Mouse (Mus musculus): Measurements from ENCODE around the gene Safb. TPM values are rescaled to one million over a fixed set of nuclear protein-coding genes. Genes with fewer than 3 reads are reported as not detected.
A peak's percentile ranks its signal among the peaks of the same experiment; 100 is the strongest.

Gene Safb
- total RNA-seq, 2 experiments from 2014 or later: 69.1 to 77.2 TPM

DNA sequence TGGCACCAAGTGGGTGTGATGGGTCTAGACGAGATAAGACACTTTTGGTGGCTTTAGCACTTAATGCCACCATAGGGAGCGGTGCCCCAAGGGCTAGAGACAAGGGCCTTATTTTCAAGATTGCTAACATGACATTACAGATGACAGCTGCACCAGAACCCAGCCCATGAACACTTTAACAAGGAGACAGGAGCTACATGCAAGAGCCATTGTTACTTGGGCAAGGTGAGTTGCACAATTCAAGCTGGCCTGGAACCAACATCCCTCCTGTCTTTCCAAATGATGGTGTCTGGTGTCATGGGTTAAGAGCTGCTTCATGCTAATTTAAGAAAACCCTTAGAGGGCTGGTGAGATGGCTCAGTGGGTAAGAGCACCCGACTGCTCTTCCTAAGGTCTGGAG lies 25.2 kb upstream of the Safb start:
- ATAC-seq (replicated peaks; ENCODE audit: poor library complexity, severe bottlenecking): peak; percentile 33; the same call in 1 of the 2 replicates

DNA sequence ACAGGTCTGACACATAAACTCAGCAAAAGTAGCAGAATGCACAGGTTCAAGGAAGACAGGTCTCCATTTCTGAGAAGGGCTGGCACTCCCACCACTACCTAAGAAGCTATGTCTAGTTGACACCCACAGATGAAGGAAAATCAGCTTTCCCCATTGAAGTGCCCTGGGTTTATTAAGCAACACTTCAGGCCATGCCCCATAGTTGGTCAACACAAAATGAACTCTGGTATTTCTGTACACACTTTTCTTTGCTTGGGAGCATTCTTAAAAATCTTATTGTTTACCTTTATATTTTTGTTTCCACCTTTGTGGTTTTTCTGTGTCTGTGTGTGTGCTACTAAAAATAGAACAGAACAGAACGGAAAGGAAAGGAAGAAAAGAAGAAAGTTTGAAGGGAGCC lies 24.5 kb upstream of the Safb start:
- ATAC-seq (replicated peaks; ENCODE audit: poor library complexity, severe bottlenecking): no peak

DNA sequence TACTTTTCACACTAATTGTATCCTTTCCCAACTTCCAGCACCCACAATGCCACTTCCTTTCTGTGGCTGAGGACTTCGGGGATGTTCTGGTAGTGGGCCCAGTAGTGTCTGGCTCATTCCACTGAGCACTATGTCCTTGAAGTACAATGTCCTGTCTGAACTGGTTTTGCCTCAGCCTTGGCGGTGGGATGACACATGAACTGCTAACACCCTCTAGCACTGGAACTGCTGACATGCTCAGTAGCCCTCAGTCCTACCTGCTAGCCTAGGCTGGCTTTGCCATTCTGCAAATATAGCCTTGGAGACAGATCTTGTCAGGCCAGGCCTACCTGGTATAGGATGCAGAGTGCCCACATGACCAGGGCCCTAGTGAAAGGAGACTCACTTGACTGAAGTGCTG lies 22.8 kb upstream of the Safb start:
- ATAC-seq (replicated peaks; ENCODE audit: poor library complexity, severe bottlenecking): no peak

DNA sequence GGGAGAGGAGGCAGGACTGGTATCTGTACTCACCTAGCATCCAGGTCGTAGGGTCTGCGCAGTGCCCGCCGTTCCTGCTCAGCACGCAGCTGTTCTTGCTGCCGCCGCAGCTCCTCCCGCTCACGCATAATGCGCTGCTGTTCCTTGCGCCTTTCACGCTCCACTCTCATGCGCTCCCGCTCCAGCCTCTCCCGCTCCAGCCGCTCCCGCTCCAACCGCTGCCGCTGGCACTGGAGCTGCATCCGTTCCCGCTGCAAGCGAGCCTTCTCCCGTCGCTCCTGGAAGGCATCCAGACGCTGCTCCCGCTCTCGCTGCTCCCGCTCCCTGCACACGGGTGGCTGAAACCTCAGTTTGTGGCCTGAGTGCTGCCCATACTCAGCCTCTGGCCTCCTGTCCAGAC lies 18.3 kb upstream of the Safb start:
- no peak for ATAC-seq (replicated peaks; ENCODE audit: poor library complexity, severe bottlenecking)

DNA sequence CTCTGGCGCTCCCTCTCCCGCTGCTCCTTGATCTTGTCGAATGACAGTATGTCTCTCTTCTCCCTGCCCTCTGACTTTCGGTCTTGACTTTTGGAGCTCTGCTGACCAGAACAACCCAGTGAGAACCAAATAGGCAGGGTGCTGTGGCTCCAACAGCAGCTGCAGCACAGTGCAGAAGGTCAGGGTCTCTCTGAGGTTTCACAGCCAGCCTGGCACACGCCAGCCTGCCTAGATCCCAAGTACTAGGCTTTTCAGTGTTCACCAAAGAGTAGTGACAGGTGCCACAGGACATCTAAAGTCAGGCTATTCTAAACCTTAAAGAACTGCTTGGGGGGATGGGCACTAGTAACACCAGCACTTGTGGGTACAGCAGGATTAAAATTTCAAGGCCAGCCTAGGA lies 17.7 kb upstream of the Safb start:
- no peak for ATAC-seq (replicated peaks; ENCODE audit: poor library complexity, severe bottlenecking)

DNA sequence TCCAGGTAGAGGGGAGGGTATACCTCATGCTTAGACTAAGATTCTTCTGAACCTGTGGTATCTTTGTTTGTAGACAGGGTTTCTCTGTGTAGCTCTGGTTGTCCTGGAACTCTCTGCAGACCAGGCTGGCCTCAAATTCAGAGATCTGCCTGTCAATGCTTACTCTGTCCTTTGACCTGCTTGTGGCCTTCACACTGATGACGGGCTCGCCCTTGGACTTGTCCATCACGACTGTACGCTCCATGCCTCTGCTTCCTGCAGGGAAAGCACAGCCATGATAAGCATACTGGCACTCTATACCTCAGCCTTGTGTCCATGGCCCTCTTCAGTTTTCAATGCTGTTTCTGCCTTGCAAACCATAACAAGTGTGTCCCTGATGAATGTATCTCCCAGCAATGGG lies 17.3 kb upstream of the Safb start:
- no peak for ATAC-seq (replicated peaks; ENCODE audit: poor library complexity, severe bottlenecking)

DNA sequence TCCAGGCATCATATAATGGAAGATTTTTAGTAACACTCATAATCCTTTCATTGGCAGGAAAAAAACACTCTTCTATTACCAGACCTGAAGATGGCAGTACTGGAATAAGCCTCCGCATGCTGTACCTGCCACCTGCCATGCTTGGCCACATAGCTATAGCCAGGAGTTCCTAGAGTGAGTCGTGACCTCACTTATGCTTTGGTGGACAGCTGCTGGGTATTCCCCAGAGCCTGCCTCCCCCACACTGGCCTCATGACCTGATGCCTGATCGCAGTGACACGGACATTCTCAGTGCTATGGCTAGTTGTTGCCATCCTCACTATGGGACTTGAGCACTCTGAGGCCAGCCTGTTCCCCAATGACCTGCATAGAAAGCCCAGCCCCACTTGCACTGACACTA lies 14.3 kb upstream of the Safb start:
- no peak for ATAC-seq (replicated peaks; ENCODE audit: poor library complexity, severe bottlenecking)

DNA sequence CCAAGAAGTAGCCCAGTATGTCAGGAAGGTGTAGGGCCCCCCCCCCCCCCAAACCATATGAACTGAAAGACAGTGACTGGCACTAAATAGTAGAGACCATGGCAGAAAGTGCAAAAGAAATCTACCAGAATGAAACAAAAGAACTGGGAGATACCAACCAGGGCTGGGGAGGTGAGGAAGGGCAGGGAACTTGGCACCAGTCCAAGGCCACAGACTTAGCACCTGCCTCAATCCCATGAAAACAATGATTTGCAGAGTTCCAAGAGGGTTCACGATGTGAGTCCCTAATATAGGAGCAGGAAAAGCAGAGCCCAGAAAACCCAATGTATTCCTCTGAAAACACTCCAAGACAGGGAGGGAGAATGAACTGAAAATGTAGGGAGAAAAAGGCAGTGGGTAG lies 12.5 kb upstream of the Safb start:
- no peak for ATAC-seq (replicated peaks; ENCODE audit: poor library complexity, severe bottlenecking)

DNA sequence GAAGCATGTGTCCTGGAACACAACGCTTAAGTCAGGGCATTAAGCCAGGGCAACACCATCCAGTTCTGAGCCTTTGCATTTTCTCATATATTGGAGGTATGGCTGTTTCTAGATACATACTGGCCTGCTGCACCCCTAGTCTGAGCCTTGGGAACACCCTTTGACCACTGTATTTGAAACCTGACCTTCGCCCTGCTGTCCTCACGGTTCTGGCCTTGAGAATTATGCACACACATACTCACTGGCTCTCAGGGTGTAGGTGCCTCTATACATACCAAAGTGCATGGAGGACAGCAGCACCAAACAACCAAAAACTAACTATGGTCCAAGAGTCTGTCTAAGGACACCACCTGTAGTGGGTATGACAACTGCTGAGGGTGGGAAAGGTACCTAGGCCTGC lies 11.7 kb upstream of the Safb start:
- ATAC-seq (replicated peaks; ENCODE audit: poor library complexity, severe bottlenecking): no peak

DNA sequence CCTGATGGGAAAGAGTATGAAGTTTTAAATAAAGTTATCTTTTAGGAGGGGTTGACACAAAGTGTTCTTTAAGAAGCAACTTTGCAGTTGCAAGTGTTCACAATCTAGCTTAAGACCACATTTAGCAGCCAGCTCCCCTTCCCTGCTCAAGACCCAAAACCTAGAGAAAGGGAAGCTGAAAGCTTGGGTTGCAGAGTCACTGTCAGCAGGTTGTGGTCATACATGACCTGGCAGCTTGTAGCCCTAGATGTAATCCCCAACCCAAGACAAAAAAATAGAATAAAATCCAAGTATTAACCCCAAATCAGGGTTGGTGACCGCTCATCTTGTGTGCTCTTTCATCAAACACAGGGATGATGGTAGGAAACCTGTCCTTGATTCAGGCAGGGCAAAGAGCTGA lies 1.6 kb upstream of the Safb start:
- no peak for ATAC-seq (replicated peaks; ENCODE audit: poor library complexity, severe bottlenecking)

DNA sequence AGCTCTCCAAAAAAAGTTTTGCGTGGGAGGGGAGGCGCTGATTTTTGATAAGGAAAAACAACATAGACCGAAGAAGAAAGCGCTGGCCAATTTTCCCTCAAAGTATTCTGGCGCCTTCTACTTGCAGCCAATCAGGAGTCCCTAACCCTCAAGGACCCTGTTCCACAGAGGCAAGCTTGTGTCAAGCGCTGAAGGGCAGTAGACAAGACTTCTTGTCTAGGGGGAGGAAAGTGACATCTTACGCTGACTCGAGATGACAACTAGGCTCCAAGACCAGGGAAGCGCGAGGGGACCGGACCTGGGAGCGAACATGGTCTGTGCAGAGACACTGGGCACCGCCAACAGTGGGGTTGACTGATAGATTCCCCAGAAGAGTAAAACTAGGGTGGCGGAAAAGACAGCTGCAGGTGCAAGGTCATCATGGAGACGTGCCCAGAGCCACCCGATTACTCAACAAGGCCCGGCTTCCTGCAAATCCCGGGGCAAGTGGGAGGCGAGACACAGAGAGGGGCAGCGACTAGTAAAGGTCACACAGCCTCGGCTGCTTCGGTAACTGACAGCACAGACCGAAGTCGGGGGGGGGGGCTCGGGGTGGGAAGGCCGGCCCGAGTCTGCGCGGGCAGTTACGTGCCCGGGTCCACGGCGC lies 891 bp upstream of the Safb start:
- peak; percentile 34 for ATAC-seq (replicated peaks; ENCODE audit: poor library complexity, severe bottlenecking)

DNA sequence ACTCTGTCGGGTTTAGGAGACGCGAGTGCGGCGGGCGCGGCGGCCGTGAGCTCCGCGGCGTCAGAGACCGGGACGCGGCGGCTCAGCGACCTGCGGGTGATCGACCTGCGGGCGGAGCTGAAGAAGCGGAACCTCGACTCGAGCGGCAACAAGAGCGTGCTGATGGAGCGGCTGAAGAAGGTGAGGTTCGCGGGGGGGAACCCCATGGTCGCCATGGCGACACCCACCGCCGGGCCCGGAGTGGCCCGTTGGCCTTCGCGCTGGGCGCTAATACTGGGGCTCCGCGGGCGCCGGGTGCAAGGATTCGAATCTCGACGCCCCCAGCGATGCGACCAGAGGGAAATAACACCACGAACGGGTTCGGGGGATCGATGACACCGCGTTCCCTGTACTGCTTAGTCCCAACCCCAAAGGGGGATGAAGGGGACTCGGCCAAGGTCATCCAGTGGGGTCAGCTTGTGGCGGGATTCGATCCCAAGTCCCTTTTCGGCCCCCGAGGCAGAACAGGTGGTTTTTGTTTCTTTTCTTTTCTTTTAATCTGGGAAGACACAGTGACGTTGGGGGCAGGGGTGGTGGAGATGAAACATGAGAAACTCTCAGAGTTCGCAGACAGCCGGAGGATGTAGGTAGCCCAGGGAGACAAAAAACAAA lies 671 bp downstream of the Safb start:
- peak; percentile 33 for ATAC-seq (replicated peaks; ENCODE audit: poor library complexity, severe bottlenecking)

DNA sequence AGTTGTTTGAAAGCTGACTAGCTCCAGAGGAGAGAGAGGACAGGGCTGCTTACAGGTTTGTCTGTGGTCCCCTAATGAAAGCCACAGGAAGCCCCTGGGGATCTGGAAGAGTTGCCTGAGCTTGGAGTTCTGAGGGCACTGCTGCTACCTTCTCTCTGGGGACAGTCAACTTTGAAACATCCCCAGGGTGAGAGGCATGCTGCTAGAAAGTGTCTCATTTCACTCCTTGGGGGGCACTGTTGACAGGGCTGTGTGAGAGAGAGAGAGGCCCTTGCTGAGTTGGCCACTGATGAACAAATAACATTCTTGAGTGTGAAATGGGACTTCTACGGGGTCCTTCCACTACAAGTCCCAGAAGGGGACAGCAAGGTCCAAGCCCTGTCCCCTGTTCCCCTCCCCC lies 3.1 kb downstream of the Safb start:
- ATAC-seq (replicated peaks; ENCODE audit: poor library complexity, severe bottlenecking): no peak

DNA sequence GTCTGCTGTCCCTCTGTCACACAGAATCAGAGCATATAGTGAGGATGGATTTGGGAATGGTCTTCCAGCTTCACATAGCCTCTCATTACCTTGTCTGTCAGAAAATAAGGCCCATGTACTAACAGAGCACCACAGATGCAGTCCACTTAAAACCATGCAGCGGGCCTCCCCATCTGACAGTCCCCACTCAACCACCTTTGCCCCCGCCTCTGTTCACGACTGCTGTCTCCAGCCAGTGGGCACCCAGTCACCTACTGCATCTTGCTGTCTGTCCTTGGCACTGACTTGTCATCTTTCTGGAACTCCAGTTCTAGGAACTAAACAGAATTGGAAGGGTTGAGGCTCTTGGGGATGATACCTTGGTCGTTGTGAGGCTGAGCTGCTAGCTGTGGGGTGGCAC lies 4.3 kb downstream of the Safb start:
- ATAC-seq (replicated peaks; ENCODE audit: poor library complexity, severe bottlenecking): no peak

DNA sequence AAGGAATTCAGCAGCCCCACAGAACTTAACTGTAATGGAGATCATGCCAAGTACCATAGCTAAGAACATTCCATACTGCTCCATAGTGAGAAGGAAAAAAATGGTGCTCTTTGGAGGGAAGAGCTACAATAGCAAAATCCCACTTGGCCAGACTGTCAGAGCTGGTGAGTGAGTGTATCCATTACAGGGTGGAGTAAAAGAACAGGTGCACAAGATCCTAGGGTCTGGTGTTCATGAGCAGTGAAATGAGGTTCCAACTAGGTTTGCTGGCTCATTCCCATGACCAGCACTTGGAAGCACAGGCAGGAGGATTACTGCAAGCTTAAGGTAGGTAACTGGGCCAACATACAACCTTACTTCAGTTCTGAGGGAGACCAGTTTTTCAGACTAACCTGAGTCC lies 7.9 kb downstream of the Safb start:
- no peak for ATAC-seq (replicated peaks; ENCODE audit: poor library complexity, severe bottlenecking)

DNA sequence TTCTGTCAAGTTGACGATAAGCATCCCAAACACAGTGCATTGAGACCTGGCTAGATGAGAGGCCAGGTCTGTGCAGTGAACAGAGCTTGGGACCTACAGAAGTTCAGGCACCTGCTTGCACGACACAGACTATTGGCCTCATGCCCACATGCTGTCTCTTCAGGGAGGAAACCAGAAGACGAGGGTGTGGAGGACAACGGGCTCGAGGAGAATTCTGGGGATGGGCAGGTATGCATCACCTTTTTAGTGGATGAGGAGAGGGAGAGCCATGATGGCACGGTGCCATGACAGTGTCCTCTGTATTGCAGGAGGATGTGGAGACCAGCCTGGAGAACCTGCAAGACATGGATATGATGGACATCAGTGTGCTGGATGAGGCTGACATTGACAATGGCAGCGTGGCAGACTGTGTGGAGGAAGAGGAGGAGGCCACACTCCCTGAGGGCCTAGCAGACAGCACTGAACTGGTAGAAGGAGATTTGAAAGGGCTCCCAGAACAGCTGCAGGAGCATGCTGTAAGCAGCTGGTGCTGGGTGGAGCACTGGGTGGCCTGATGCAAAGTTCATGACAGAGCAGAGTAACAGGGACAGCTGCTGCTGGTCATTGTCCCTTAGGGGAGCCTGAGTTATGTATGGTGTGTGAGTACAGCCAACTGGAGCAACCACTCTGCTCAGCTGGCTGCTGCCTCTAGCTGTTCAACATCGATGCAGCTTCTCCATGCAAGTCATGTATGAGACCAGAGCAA lies 9.1 kb downstream of the Safb start:
- ATAC-seq (replicated peaks; ENCODE audit: poor library complexity, severe bottlenecking): no peak

DNA sequence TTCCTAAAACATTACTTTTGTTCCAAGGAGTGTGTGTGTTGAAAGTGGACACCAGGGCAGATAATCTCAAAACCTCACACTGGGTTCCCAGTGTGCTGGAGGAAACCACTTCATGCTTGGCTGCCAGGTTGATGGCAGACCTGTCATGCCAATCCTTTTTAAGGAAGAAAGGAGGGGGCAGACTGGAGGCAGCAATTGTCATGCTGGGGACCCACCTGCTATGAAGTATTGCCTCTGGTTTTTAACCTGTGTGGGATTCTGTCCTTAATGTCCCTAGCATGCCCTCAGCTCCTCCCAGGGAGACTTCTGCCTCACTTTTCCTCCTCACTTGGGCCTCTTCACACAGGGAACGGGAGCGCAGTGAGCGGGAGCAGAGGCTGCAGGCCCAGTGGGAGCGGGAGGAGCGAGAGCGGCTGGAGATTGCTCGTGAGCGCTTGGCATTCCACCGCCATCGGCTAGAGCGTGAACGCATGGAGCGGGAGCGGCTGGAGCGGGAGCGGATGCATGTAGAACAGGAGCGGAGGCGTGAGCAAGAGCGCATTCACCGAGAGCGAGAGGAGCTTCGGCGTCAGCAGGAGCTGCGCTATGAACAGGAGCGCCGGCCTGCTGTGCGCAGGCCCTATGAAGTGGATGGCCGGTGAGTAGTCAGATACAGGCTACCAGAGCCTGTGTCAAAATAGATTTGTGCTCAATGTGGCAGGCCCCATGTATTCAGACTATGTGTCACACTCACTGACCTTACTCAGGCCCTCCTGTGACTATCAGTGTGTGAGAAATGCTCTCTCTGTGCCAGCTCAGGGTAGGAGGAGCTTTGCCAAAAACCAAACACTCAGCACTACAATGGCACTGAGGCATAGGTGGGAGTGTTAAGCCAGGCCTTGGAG lies 18.8 kb downstream of the Safb start:
- ATAC-seq (replicated peaks; ENCODE audit: poor library complexity, severe bottlenecking): no peak

DNA sequence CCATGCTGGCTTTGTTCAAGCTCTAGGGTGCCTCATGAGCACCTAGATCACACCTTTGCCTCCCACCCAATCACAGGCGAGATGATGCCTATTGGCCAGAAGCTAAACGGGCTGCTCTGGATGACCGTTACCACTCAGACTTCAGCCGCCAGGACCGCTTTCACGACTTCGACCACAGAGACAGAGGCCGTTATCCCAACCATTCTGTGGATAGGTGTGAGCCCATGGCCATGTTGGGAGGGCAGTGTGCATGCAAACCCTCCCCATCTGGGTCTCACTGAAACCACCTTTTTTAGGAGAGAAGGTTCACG lies 19.4 kb downstream of the Safb start:
- no peak for ATAC-seq (replicated peaks; ENCODE audit: poor library complexity, severe bottlenecking)

DNA sequence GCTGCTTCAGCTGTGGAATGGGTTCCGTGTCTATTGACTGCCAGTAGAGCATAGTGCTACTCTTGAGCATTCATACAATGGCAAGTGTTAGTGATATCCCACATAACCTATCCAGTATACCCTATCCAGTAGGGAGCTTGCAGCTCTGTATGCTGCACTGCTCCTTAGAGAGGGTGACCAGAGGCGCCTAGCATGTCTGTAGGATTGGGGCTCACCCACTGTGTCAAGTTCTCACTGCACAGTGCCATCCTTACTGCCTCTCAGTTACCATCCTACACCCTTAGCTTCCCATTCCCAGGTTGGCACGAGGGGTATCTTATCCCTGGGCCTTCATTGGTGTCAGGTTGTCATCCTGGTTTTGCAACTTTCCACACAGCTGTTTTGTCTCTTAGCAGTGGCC lies 19.8 kb downstream of the Safb start:
- ATAC-seq (replicated peaks; ENCODE audit: poor library complexity, severe bottlenecking): no peak

DNA sequence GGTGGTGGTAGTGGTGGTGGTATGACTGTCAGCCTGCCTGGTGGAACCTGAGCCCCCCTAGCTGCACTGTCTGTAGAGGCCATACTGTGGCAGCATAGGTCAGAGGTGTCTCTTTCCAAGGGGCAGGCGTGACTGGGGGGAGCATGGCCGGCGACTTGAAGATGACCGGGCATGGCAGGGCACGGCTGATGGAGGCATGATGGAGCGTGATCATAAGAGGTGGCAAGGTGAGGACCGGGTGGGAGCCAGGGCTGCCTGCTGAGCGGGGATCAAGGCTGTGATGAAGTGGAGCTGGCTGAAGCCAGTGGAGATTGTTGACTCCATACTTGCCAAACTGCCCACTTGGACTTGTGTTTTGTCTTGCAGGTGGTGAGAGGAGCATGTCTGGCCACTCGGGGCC lies 20.8 kb downstream of the Safb start:
- no peak for ATAC-seq (replicated peaks; ENCODE audit: poor library complexity, severe bottlenecking)

DNA sequence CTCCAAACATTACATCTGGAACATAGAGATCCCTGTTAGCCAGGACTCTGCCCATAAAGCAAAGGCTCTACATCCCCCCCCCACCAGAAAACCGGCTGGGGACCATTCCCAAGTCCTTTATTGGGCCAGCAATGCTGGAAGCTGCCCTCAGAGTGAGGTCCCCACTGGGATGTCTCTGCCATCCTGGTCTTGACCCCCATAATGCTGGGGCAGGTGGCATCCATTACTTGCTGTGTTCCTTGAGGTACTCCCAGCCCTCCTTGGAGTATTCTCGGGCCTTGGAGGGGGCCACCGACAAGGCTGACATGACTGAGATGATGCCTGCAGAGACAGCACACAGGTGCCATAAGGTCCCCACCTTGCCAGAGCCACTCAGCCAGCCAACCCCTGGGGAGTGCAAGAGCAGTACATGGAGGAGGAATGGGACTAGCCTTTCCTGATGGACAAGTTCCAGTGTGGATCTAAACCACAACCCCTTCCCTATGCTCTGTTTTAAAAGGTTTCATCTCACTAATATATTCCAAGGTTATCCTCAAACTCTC lies 23.0 kb downstream of the Safb start:
- no peak for ATAC-seq (replicated peaks; ENCODE audit: poor library complexity, severe bottlenecking)
